51 mouse cellular contexts compared by ENCODE assay signal in the genomic region with DNA sequence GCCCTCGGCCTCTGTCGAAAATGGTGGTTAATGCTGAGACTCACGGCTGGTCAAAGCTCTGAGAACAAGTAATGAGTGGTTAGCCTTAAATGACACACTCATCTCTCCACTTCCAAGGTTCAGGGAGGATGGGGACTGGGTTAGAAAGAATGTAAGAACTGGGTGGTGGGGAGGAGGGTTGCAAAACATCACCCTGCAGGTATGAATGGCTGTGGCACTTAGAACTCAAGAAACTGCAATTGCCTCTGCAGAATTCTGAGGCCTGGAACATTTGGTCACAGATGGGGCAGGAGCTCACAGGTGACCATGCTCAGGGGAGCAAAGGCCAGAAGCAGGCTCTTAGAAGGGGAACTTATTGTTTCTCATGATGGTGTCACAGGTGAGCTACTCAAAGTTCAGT. TPM values are rescaled to one million over a fixed set of nuclear protein-coding genes. Genes with fewer than 3 reads are reported as not detected.
"Had no signal": no experiment of that assay in that cellular context is flagged by ENCODE, and none has a peak within 500 bp of the region (broad histone marks: within the 10 kb centered on the region; RNA-seq: fewer than 3 reads in every experiment).

No protein-coding gene starts in this region.

- H3K4me2 ChIP-seq: heart, embryonic 11.5 days; heart, embryonic 12.5 days; heart, embryonic 13.5 days; heart, embryonic 15.5 days; hindbrain, embryonic 12.5 days; hindbrain, embryonic 13.5 days; hindbrain, embryonic 14.5 days; hindbrain, embryonic 15.5 days; intestine, embryonic 15.5 days; kidney, embryonic 15.5 days had no signal

- H3K36me3 ChIP-seq: heart, embryonic 15.5 days; hindbrain, embryonic 10.5 days; hindbrain, embryonic 12.5 days; hindbrain, embryonic 13.5 days; hindbrain, embryonic 15.5 days had no signal

- H3K9me3 ChIP-seq: heart, embryonic 10.5 days; hindbrain, embryonic 15.5 days had no signal

- H3K27me3 ChIP-seq: heart, embryonic 12.5 days; heart, embryonic 13.5 days; heart, embryonic 15.5 days; hindbrain, embryonic 12.5 days; hindbrain, embryonic 13.5 days; hindbrain, embryonic 15.5 days; intestine, embryonic 15.5 days; kidney, embryonic 15.5 days had no signal

- ATAC-seq: hindbrain, embryonic 16.5 days; hindbrain, postnatal 0 days; inflammation-experienced regulatory T-cells, adult 6 months; intestine, embryonic 15.5 days; intestine, embryonic 16.5 days; intestine, postnatal 0 days had no signal

- H3K9ac ChIP-seq: heart, embryonic 12.5 days; heart, embryonic 13.5 days; heart, embryonic 15.5 days; hindbrain, embryonic 12.5 days; hindbrain, embryonic 13.5 days; hindbrain, embryonic 14.5 days; hindbrain, embryonic 15.5 days; intestine, embryonic 15.5 days; kidney, embryonic 15.5 days had no signal

- H3K27ac ChIP-seq: heart, embryonic 10.5 days; heart, embryonic 13.5 days; heart, embryonic 15.5 days; hindbrain, embryonic 10.5 days; hindbrain, embryonic 12.5 days; hindbrain, embryonic 13.5 days; hindbrain, embryonic 14.5 days; hindbrain, embryonic 15.5 days; hindbrain, postnatal 0 days; intestine, embryonic 15.5 days; kidney, embryonic 15.5 days; kidney, postnatal 0 days; layer of hippocampus, adult 2 months had no signal

- H3K4me3 ChIP-seq: heart, embryonic 10.5 days; heart, embryonic 12.5 days; heart, embryonic 13.5 days; heart, embryonic 15.5 days; hindbrain, embryonic 10.5 days; hindbrain, embryonic 12.5 days; hindbrain, embryonic 13.5 days; hindbrain, embryonic 15.5 days; intestine, embryonic 15.5 days; kidney, embryonic 15.5 days; layer of hippocampus, adult 2 months had no signal

- H3K4me1 ChIP-seq: heart, embryonic 10.5 days; heart, embryonic 12.5 days; heart, embryonic 13.5 days; heart, embryonic 15.5 days; hindbrain, embryonic 10.5 days; hindbrain, embryonic 12.5 days; hindbrain, embryonic 13.5 days; hindbrain, embryonic 15.5 days; intestine, embryonic 15.5 days had no signal

- DNase-seq: heart, postnatal 10 days; heart, postnatal 14 days; heart, postnatal 36 days; heart, postnatal 4 days; kidney, adult 11 months; kidney, adult 18-20 months; kidney, adult 2 months; kidney, adult 8-10 months; kidney, adult 9 months; kidney, postnatal 10 days; kidney, postnatal 14 days; kidney, postnatal 25 days; kidney, postnatal 36 days; kidney, postnatal 4 days; layer of hippocampus, adult 9-11 months; layer of hippocampus, postnatal 36 days had no signal

RNA-seq across cellular contexts. Expression of gene Gm10974, which starts 7.2 kb away (rescaled TPM):
- total RNA-seq: heart, postnatal 10 days; heart, postnatal 14 days; heart, postnatal 25 days; heart, postnatal 36 days; heart, postnatal 4 days; hematopoietic stem cell, adult 5-6 weeks; hindbrain, postnatal 0 days; layer of hippocampus, adult 18-20 months; layer of hippocampus, adult 2 months; layer of hippocampus, adult 8-10 months; layer of hippocampus, postnatal 10 days; layer of hippocampus, postnatal 14 days; layer of hippocampus, postnatal 25 days; layer of hippocampus, postnatal 36 days; left cerebral cortex, adult 18-20 months had no signal
- polyA plus RNA-seq: heart, embryonic 10.5 days; heart, embryonic 11.5 days; heart, embryonic 12.5 days; heart, embryonic 13.5 days; heart, embryonic 14.5 days; heart, embryonic 15.5 days; heart, embryonic 16.5 days; heart, postnatal 0 days; hindbrain, embryonic 10.5 days; hindbrain, embryonic 11.5 days; hindbrain, embryonic 12.5 days; hindbrain, embryonic 13.5 days; hindbrain, embryonic 14.5 days; hindbrain, embryonic 15.5 days; hindbrain, embryonic 16.5 days; hindbrain, postnatal 0 days; inflammation-experienced regulatory T-cells, adult 6 months; intestine, embryonic 14.5 days; intestine, embryonic 15.5 days; intestine, embryonic 16.5 days; intestine, postnatal 0 days; kidney, adult 2 months; kidney, embryonic 14.5 days; kidney, embryonic 15.5 days; kidney, embryonic 16.5 days; kidney, postnatal 0 days; large intestine, adult 2 months had no signal
